20 mouse cellular contexts compared by ENCODE assay signal in genomic region chr8:105529271-105529670, GRCm38 (mm10). TPM values are rescaled to one million over a fixed set of nuclear protein-coding genes. Genes with fewer than 3 reads are reported as not detected.
DNase-seq lines count a peak whose midpoint lies in the region; TF ChIP-seq lines count a peak whose summit lies in the region.
"Had no signal": no experiment of that assay in that cellular context is flagged by ENCODE, and none has a peak within 500 bp of the region (broad histone marks: within the 10 kb centered on the region; RNA-seq: fewer than 3 reads in every experiment).

No protein-coding gene starts in this region.

- peaks cover 17% of the 10 kb centered on the region for H3K36me3 ChIP-seq in liver, adult 2 months (ENCODE audit: control insufficient read depth, insufficient read depth, low read length)
- peaks cover 34% of the 10 kb centered on the region for H3K36me3 ChIP-seq in forebrain, embryonic 10.5 days (replicated peaks)

- no peaks in the 10 kb centered on the region for H3K79me2 ChIP-seq in liver, adult 2 months (ENCODE audit: control insufficient read depth, insufficient read depth, low read length)

- no peaks in the 10 kb centered on the region; the same call in 1 of the 2 replicates for H3K4me1 ChIP-seq in liver, adult 2 months (ENCODE audit: control insufficient read depth, insufficient read depth, low read length)
- peaks cover 25% of the 10 kb centered on the region for H3K4me1 ChIP-seq in forebrain, embryonic 10.5 days

- H3K4me3 ChIP-seq in gastrocnemius, adult 2 months = no peak overlapping the region
- no peak overlapping the region for H3K4me3 ChIP-seq in liver, adult 2 months (ENCODE audit: insufficient read depth, low read depth, low read length)
- H3K4me3 ChIP-seq in left cerebral cortex, adult 2 months = no peak overlapping the region
- no peak overlapping the region for H3K4me3 ChIP-seq in forebrain, embryonic 10.5 days
- H3K4me3 ChIP-seq: embryonic facial prominence, embryonic 12.5 days; erythroblast, embryonic 14.5 days; limb, embryonic 10.5 days; liver, embryonic 12.5 days had no signal

- intact Hi-C loops in gastrocnemius, adult 2 months (cut with DNase I) = no loop called here
- intact Hi-C loops in left cerebral cortex, adult 2 months (cut with DNase I) = no loop called here

- no peaks in the 10 kb centered on the region for H3K27me3 ChIP-seq in liver, adult 2 months (ENCODE audit: control insufficient read depth, insufficient read depth, low read length)
- no peaks in the 10 kb centered on the region for H3K27me3 ChIP-seq in forebrain, embryonic 10.5 days (ENCODE audit: poor library complexity, severe bottlenecking)
- H3K27me3 ChIP-seq: embryonic facial prominence, embryonic 12.5 days; liver, embryonic 12.5 days had no signal

- TF ChIP-seq CTCF in gastrocnemius, adult 2 months (IDR thresholded peaks at IDR 0.05) = no peak
- TF ChIP-seq CTCF in liver, adult 2 months (IDR thresholded peaks at IDR 0.05; ENCODE audit: low read depth, low read length) = no peak
- TF ChIP-seq CTCF in left cerebral cortex, adult 2 months (IDR thresholded peaks at IDR 0.05) = no peak

- DNase-seq in gastrocnemius, adult 2 months = peak; percentile 56
- DNase-seq in gastrocnemius, postnatal 25 days = no peak
- peak; percentile 58 for DNase-seq in liver, adult 2 months (ENCODE audit: extremely low read depth, low read depth, low spot score)
- no peak for DNase-seq in liver
- DNase-seq in adrenal gland, postnatal 36 days = peak; percentile 28 to 52
- peak; percentile 30 to 39 for DNase-seq in kidney, postnatal 25 days
- no peak for DNase-seq in left cerebral cortex, adult 2 months (ENCODE audit: extremely low spot score in 1 of 2, low spot score in 2 of 2)
- no peak for DNase-seq in forebrain, embryonic 10.5 days (ENCODE audit: extremely low spot score, low spot score)
- DNase-seq: cerebellum, adult 8-10 months; lung, adult 2 months; lung, postnatal 36 days; right cerebral cortex, adult 18-20 months had no signal

- 52% methylated on average over 3 of the region's 3 CpGs for WGBS in liver, adult 2 months
- WGBS in forebrain, embryonic 10.5 days = 93% methylated on average over 3 of the region's 3 CpGs

- no peak overlapping the region for H3K9ac ChIP-seq in liver, adult 2 months (ENCODE audit: low read depth, low read length)
- H3K9ac ChIP-seq: embryonic facial prominence, embryonic 12.5 days; liver, embryonic 12.5 days had no signal

- TF ChIP-seq POLR2A in liver, adult 2 months (IDR thresholded peaks at IDR 0.05; ENCODE audit: extremely low read depth, insufficient read depth, low read length) = no peak

- H3K27ac ChIP-seq in gastrocnemius, adult 2 months = 0 out of 2 replicates have a peak overlapping the region, but pooled peaks have one; percentile 5
- no peak overlapping the region for H3K27ac ChIP-seq in liver, adult 2 months (replicated peaks; ENCODE audit: insufficient read depth, low read depth, low read length)
- no peak overlapping the region for H3K27ac ChIP-seq in left cerebral cortex, adult 2 months
- H3K27ac ChIP-seq in forebrain, embryonic 10.5 days = no peak overlapping the region
- H3K27ac ChIP-seq: embryonic facial prominence, embryonic 12.5 days; limb, embryonic 10.5 days; liver, embryonic 12.5 days had no signal

- H3K9me3 ChIP-seq in forebrain, embryonic 10.5 days = no peaks in the 10 kb centered on the region
- H3K9me3 ChIP-seq: embryonic facial prominence, embryonic 12.5 days; limb, embryonic 10.5 days; liver, embryonic 12.5 days had no signal

RNA-seq across cellular contexts. Expression of gene Hsd11b2, which starts 10.7 kb away (rescaled TPM):
- total RNA-seq in gastrocnemius, adult 2 months (2021) = not detected
- under 1 TPM; 0.51 to 0.61 TPM for total RNA-seq in gastrocnemius, postnatal 25 days (2021)
- total RNA-seq in liver, adult 2 months (2014; rRNA removed) = not detected in 2 replicates
- 0.09 and 0.12 TPM in 2 replicates for polyA plus RNA-seq in liver, adult 2 months (2012; rRNA removed)
- under 1 TPM; 0.23 to 0.66 TPM for total RNA-seq in adrenal gland, postnatal 36 days (2021)
- not detected for total RNA-seq in left cerebral cortex, adult 2 months (2021)
- polyA plus RNA-seq in forebrain, embryonic 10.5 days (2016; fragmentation: Nextera tagmentation; extraction: Ambion mirVana) = 12.3 and 15.6 TPM in 2 replicates
- total RNA-seq: common myeloid progenitor, adult 5-6 weeks; hematopoietic stem cell, adult 5-6 weeks; left cerebral cortex, adult 8-10 months; neutrophil, adult 5-6 weeks had no signal
- polyA plus RNA-seq: erythroblast, embryonic 14.5 days had no signal

RNA-seq across cellular contexts. Expression of gene Zdhhc1, which starts 32.6 kb away (rescaled TPM):
- total RNA-seq in gastrocnemius, adult 2 months (2021) = 10 to 100 TPM in 1 of 2 experiments, 1 to 10 TPM in 1; 9.6 to 11.2 TPM
- total RNA-seq in gastrocnemius, postnatal 25 days (2021) = 10 to 100 TPM in 1 of 2 experiments, 1 to 10 TPM in 1; 8.7 to 10.1 TPM
- total RNA-seq in liver, adult 2 months (2014; rRNA removed) = 1.9 and 2.3 TPM in 2 replicates
- 2.3 and 4.5 TPM in 2 replicates for polyA plus RNA-seq in liver, adult 2 months (2012; rRNA removed)
- 10 to 100 TPM; 16.0 to 17.7 TPM for total RNA-seq in adrenal gland, postnatal 36 days (2021)
- total RNA-seq in left cerebral cortex, adult 2 months (2021) = 10 to 100 TPM; 43.0 to 48.7 TPM
- polyA plus RNA-seq in forebrain, embryonic 10.5 days (2016; fragmentation: Nextera tagmentation; extraction: Ambion mirVana) = 12.9 and 18.5 TPM in 2 replicates

RNA-seq across cellular contexts. Expression of gene Atp6v0d1, which starts 36.6 kb away (rescaled TPM):
- total RNA-seq in gastrocnemius, adult 2 months (2021) = 10 to 100 TPM; 40.3 to 41.6 TPM
- 10 to 100 TPM; 41.7 to 45.1 TPM for total RNA-seq in gastrocnemius, postnatal 25 days (2021)
- total RNA-seq in liver, adult 2 months (2014; rRNA removed) = 63.5 and 85.9 TPM in 2 replicates
- polyA plus RNA-seq in liver, adult 2 months (2012; rRNA removed) = 77.2 and 82.0 TPM in 2 replicates
- total RNA-seq in adrenal gland, postnatal 36 days (2021) = 100 to 1,000 TPM; 115 to 120 TPM
- total RNA-seq in left cerebral cortex, adult 2 months (2021) = 100 to 1,000 TPM; 288 to 319 TPM
- 65.3 and 73.4 TPM in 2 replicates for polyA plus RNA-seq in forebrain, embryonic 10.5 days (2016; fragmentation: Nextera tagmentation; extraction: Ambion mirVana)

RNA-seq across cellular contexts. Expression of gene Tppp3, which starts 57.9 kb away (rescaled TPM):
- 10 to 100 TPM; 52.8 to 53.4 TPM for total RNA-seq in gastrocnemius, adult 2 months (2021)
- 10 to 100 TPM; 86.7 to 99.2 TPM for total RNA-seq in gastrocnemius, postnatal 25 days (2021)
- 0.47 and 0.65 TPM in 2 replicates for total RNA-seq in liver, adult 2 months (2014; rRNA removed)
- 0.51 and 0.80 TPM in 2 replicates for polyA plus RNA-seq in liver, adult 2 months (2012; rRNA removed)
- 10 to 100 TPM; 23.6 to 36.2 TPM for total RNA-seq in adrenal gland, postnatal 36 days (2021)
- total RNA-seq in left cerebral cortex, adult 2 months (2021) = 10 to 100 TPM; 36.1 to 42.5 TPM
- polyA plus RNA-seq in forebrain, embryonic 10.5 days (2016; fragmentation: Nextera tagmentation; extraction: Ambion mirVana) = 23.3 and 23.9 TPM in 2 replicates
- total RNA-seq: common myeloid progenitor, adult 5-6 weeks; hematopoietic stem cell, adult 5-6 weeks had no signal

Comparison
In these comparisons a context has a peak if more than half of its experiments do, and no peak if none do; other contexts are left out.
1. DNase-seq: peak in gastrocnemius, adult 2 months (single experiment), liver, adult 2 months (single experiment), adrenal gland, postnatal 36 days (2 of 2) and kidney, postnatal 25 days (2 of 2); none in gastrocnemius, postnatal 25 days (single experiment), liver (single experiment), left cerebral cortex, adult 2 months (0 of 2) and forebrain, embryonic 10.5 days (single experiment).